Mouse (Mus musculus) embryonic facial prominence, embryonic 11.5 days (tissue): ENCODE results near the gene Rer1. TPM values are rescaled to one million over a fixed set of nuclear protein-coding genes. Genes with fewer than 3 reads are reported as not detected.

Source experiments
- ATAC-seq: fragments of 200-750 bp; cut with Nextera tagmentation; replicated peaks from 2 replicates; pipeline ENCODE4 v1.8.0; 2017; ENCODE audit warnings: low read depth; ENCODE audit not compliant: insufficient number of reproducible peaks, low FRiP score, low TSS enrichment
- DNase-seq: peaks from one replicate; pipeline ENCODE4 v3.0.0-alpha.2; 2015; ENCODE audit warnings: low spot score
- H3K27ac ChIP-seq: fragments of 300-500 bp; sonication (generic); replicated peaks from 2 replicates; pipeline ENCODE4 v1.5.1; 2014; ENCODE audit warnings: mild to moderate bottlenecking, low read depth, low read length, control low read depth
- H3K27me3 ChIP-seq: fragments of 300-500 bp; sonication (generic); 2 replicates; pipeline ENCODE4 v1.6.1; 2014; ENCODE audit warnings: mild to moderate bottlenecking, low read length, moderate library complexity, mixed read lengths; ENCODE audit not compliant: control insufficient read depth, insufficient read depth
- H3K36me3 ChIP-seq: fragments of 300-500 bp; sonication (generic); replicated peaks from 2 replicates; pipeline ENCODE4 v1.6.1; 2014; ENCODE audit warnings: low read depth, mild to moderate bottlenecking, low read length, moderate library complexity, mixed read lengths; ENCODE audit not compliant: control insufficient read depth, insufficient read depth
- H3K4me1 ChIP-seq: fragments of 300-500 bp; sonication (generic); 2 replicates; pipeline ENCODE4 v1.6.1; 2014; ENCODE audit warnings: low read length, mixed read lengths; ENCODE audit not compliant: control insufficient read depth, insufficient read depth
- H3K4me2 ChIP-seq: fragments of 300-500 bp; sonication (generic); 2 replicates; pipeline ENCODE4 v1.6.1; 2014; ENCODE audit warnings: low read depth, mild to moderate bottlenecking, control low read depth, low read length, moderate library complexity
- H3K4me3 ChIP-seq: fragments of 300-500 bp; sonication (generic); 2 replicates; pipeline ENCODE4 v1.5.1; 2014; ENCODE audit warnings: low read depth, low read length, control low read depth
- H3K9ac ChIP-seq: fragments of 300-500 bp; sonication (generic); replicated peaks from 2 replicates; pipeline ENCODE4 v1.6.1; 2014; ENCODE audit warnings: mild to moderate bottlenecking, control low read depth, low read length
- H3K9me3 ChIP-seq: fragments of 300-500 bp; sonication (generic); replicated peaks from 2 replicates; pipeline ENCODE4 v1.6.1; 2016; ENCODE audit warnings: mild to moderate bottlenecking, low read length, inconsistent platforms, mixed read lengths; ENCODE audit not compliant: control insufficient read depth
- WGBS: fragments of 180-500 bp; shearing (Covaris S2); extraction: QIAGEN DNeasy Blood & Tissue Kit; methylation state at CpG from one replicate; pipeline ENCODE4 v1.1.7; 2014; 5-methylcytosine and 5-hydroxymethylcytosine counted together
- polyA plus RNA-seq: library from polyadenylated mRNA; unstranded; fragments of >200 nt; fragmentation: Nextera tagmentation; extraction: Ambion mirVana; gene quantifications from 2 replicates; pipeline ENCODE4 v1.2.1, GENCODE M21; 2014

The Rer1 gene
- polyA plus RNA-seq, 1 experiment from 2014 or later = 173 TPM

DNA sequence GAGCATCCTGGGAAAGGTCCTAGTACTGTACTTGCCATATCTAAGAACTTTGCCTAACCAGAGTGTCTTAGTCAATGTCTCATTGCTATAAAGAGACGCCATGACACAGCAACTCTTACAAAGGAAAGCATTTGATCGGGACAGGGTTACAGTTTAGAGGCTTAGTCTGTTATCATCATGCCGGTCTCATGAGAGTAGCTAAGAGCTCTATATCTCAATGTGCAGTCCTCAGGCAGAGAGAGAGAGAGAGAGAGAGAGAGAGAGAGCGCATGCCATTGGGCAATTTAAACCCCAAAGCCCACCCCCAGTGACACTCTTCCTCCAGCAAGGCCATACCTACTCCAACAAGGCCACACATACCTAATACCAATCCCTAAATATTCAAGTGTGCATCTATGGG, 21.7 kb upstream of the Rer1 start:
- 91% methylated on average over 4 of the region's 4 CpGs for WGBS
- ATAC-seq = no peak
- no peak overlapping the region for H3K4me2 ChIP-seq

GRCm38 (mm10) chr4:155098572-155098971, 12.4 kb upstream of the Rer1 start:
- H3K4me1 ChIP-seq = no peaks in the 10 kb centered on the region
- no peaks in the 10 kb centered on the region for H3K27me3 ChIP-seq
- H3K27ac ChIP-seq = no peak overlapping the region
- no peak overlapping the region for H3K9ac ChIP-seq
- no peak overlapping the region for H3K4me3 ChIP-seq
- no peaks in the 10 kb centered on the region for H3K36me3 ChIP-seq
- DNase-seq (no peak), ATAC-seq (no peak)
- H3K4me2 ChIP-seq = no peak overlapping the region
- 80% methylated on average over 4 of the region's 4 CpGs for WGBS
- H3K9me3 ChIP-seq = no peaks in the 10 kb centered on the region

More for the DNA sequence above, 21.7 kb upstream of the Rer1 start:
- no peaks in the 10 kb centered on the region for H3K9me3 ChIP-seq
- no peaks in the 10 kb centered on the region for H3K36me3 ChIP-seq
- H3K9ac ChIP-seq = no peak overlapping the region
- no peak overlapping the region for H3K4me3 ChIP-seq
- no peaks in the 10 kb centered on the region for H3K4me1 ChIP-seq
- DNase-seq = no peak
- no peak overlapping the region for H3K27ac ChIP-seq
- no peaks in the 10 kb centered on the region for H3K27me3 ChIP-seq

GRCm38 (mm10) chr4:155097452-155097851, 11.3 kb upstream of the Rer1 start:
- Histone ChIP-seq H3K4me1 (no peaks in the 10 kb centered on the region), H3K4me3 (no peak overlapping the region), H3K9me3 (no peaks in the 10 kb centered on the region), H3K9ac (no peak overlapping the region), H3K36me3 (no peaks in the 10 kb centered on the region), H3K27ac (no peak overlapping the region), H3K4me2 (no peak overlapping the region), H3K27me3 (no peaks in the 10 kb centered on the region)
- ATAC-seq (no peak), DNase-seq (no peak)
- 91% methylated on average over 6 of the region's 6 CpGs for WGBS

DNA sequence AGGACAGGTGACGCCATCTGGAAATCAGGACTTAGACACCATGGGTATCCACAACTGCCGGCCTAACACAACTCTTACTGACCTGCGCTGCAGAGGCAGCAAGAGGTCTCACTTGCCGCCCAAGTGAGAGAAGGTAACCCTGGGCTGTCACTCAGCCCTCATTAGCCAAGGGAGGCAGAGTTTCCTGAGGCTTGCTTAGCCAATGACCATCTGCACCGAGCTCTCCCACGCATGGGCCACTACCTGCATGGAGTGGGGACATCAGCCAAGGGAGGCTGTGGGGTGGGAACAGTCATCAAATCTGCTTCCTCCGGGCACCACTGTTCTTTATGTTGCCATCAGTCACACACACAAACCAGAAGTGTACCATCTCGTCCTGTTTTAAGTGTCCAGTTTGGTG, 9.8 kb upstream of the Rer1 start:
- Histone ChIP-seq H3K4me3 (no peak overlapping the region), H3K4me1 (no peaks in the 10 kb centered on the region), H3K9ac (no peak overlapping the region; the same call in 1 of the 2 replicates), H3K27me3 (no peaks in the 10 kb centered on the region), H3K27ac (no peak overlapping the region), H3K9me3 (no peaks in the 10 kb centered on the region), H3K36me3 (no peaks in the 10 kb centered on the region), H3K4me2 (no peak overlapping the region)
- WGBS = 87% methylated on average over 8 of the region's 8 CpGs
- no peak for ATAC-seq
- DNase-seq = no peak

DNA sequence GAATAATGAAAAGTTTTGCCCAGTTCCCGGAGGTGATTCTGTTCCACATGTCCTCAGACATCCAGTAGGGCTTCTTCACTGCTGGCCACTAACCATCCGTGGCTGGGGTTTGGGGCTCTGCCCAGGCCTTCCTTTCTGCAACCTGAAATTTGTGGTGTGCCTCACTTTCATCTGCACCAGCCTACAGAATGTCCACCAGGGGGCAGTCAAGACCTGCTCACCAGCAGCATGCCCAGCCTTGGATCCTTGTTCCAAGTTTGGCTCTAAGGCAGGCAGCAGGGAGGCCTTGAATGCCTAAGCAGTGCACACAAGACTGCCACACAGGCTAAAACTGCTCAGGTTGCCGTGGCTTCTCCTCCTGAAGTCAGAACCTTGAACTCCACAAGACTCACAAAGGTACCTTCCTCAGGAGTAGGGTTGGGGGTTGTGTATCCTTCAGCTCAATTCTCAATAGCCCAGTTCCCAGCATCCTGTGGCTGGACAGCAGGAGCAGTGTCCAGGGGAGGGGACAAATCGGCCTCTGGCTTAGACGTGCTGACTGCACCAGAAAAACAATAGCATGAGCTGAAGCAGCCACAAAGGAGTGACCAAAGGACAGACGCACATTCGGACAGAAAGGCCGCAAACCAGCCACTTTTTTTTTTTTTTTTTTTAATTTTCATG, 9.2 kb upstream of the Rer1 start:
- Histone ChIP-seq H3K4me2 (no peak overlapping the region), H3K36me3 (no peaks in the 10 kb centered on the region), H3K9ac (no peak overlapping the region), H3K9me3 (no peaks in the 10 kb centered on the region), H3K4me1 (no peaks in the 10 kb centered on the region), H3K4me3 (no peak overlapping the region), H3K27me3 (no peaks in the 10 kb centered on the region), H3K27ac (no peak overlapping the region)
- ATAC-seq (peak; percentile 72), DNase-seq (peak; percentile 93)
- 43% methylated on average over 8 of the region's 8 CpGs for WGBS

DNA sequence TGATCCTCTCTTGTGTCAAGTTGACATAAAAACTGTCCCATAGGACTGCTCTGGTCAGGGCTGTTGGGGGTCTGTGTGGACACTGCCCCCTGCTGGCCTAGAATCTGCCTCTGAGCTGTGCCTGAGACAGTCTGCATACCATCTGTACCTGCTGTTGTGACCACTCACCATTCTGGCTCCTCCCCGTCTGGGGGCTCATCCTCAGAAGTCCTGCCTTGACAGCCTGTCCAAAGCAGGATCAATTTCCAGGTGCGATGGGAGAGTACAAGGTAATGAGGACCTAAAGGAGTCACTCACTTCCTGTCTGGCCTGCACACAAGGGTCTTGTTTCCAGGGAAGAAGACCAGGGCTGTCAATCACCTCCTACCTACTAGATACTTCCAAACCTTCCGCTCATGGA, 8.4 kb upstream of the Rer1 start:
- Histone ChIP-seq H3K36me3 (no peaks in the 10 kb centered on the region), H3K9ac (no peak overlapping the region), H3K27ac (no peak overlapping the region), H3K9me3 (no peaks in the 10 kb centered on the region), H3K4me1 (no peaks in the 10 kb centered on the region), H3K4me2 (no peak overlapping the region), H3K4me3 (no peak overlapping the region), H3K27me3 (no peaks in the 10 kb centered on the region)
- 65% methylated on average over 3 of the region's 3 CpGs for WGBS
- ATAC-seq (peak; percentile 70; the same call in 1 of the 2 replicates), DNase-seq (peak; percentile 68)

DNA sequence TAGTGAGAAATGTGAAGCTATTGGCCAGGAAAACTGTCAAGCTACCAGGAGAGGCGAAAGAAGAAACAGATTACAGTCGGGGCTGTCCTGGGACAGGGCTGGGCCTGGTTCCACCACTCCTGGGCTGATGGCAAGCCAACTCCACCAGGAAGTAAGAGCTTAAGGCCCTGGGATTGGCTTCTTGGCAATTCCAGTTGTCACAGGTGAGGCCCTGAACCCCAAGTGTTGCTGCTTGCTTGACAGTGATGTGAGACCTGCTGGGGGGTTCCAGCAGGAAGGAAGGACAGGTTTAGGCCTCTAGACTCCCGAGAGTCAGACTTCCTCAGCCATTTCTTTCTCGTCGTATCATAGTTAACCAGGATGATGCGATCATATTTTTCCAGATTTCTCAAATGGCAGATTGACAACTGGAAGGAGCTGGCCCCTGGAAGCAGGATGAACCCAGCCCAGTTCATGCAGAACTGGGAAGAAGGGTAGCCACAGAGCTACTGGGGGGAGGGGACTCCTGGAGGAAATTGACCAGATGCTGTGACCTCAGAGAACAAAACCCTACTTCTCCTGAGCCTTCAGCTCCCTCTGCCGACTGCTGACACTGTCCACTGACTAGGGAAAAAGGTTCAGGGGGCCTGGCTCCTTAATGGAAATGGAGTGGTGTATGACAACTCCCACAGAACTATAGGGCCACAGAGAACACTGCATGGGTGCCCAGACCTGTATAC, 7.4 kb upstream of the Rer1 start:
- ATAC-seq (no peak), DNase-seq (no peak)
- Histone ChIP-seq H3K4me1 (no peaks in the 10 kb centered on the region), H3K4me2 (no peak overlapping the region), H3K27ac (no peak overlapping the region), H3K9ac (no peak overlapping the region), H3K27me3 (no peaks in the 10 kb centered on the region), H3K9me3 (no peaks in the 10 kb centered on the region), H3K36me3 (no peaks in the 10 kb centered on the region), H3K4me3 (no peak overlapping the region)
- WGBS = 78% methylated on average over 7 of the region's 7 CpGs

DNA sequence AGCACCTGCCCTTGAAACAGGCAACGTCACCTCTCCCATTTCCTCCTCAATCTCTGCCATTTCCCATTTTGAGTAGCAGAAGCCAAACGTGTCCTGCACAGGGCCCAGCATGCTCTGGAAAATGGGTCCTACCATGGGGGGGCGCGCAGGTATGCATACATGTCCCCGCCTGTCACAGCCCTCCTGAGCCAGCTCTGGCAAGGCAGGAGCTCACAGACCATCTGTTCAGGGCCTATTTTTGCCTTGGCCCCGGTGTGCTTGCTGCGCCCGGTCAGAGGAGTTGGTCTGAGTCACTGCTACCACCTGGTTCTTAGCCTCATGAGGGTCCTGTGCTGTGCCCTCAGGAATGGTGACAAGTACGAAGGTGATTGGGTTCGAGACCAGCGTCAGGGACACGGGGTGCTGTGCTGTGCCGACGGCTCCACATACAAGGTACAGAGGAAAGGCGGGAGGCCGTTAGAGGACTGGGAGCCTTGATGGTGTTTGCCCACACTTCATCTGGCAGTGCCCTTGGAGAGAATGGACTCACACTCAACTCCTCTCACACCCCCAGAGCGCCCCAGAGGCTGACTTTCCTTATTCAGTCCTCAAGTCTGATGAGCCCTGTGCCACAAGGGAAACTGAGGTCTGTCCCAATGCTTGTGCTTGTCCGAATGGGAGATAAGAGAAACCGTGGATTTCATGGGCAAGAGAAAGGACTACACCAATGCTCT, 6.7 kb upstream of the Rer1 start:
- 89% methylated on average over 19 of the region's 19 CpGs for WGBS
- ATAC-seq = no peak
- no peaks in the 10 kb centered on the region for H3K27me3 ChIP-seq

More for the DNA sequence above, 6.7 kb upstream of the Rer1 start:
- no peak overlapping the region for H3K4me2 ChIP-seq
- DNase-seq = no peak
- no peak overlapping the region for H3K9ac ChIP-seq
- H3K36me3 ChIP-seq = no peaks in the 10 kb centered on the region
- no peaks in the 10 kb centered on the region for H3K4me1 ChIP-seq
- no peak overlapping the region for H3K4me3 ChIP-seq
- H3K9me3 ChIP-seq = no peaks in the 10 kb centered on the region
- H3K27ac ChIP-seq = no peak overlapping the region
